Mouse (Mus musculus) testis, adult 2 months (tissue): ENCODE data around the gene Rbx1. TPM values are rescaled to one million over a fixed set of nuclear protein-coding genes. Genes with fewer than 3 reads are reported as not detected.

Source experiments
- H3K27ac ChIP-seq: fragments of 200-500 bp; 2 replicates; pipeline ENCODE4 v1.5.1; 2012; ENCODE audit warnings: low read depth, low read length; ENCODE audit not compliant: control insufficient read depth, insufficient read depth
- H3K27me3 ChIP-seq: fragments of 200-500 bp; 2 replicates; pipeline ENCODE4 v1.6.1; 2012; ENCODE audit warnings: mild to moderate bottlenecking, low read length, moderate library complexity; ENCODE audit not compliant: control insufficient read depth, insufficient read depth
- H3K36me3 ChIP-seq: fragments of 200-500 bp; 2 replicates; pipeline ENCODE4 v1.6.1; 2012; ENCODE audit warnings: mild to moderate bottlenecking, low read length; ENCODE audit not compliant: control insufficient read depth, insufficient read depth
- H3K4me1 ChIP-seq: fragments of 200-500 bp; 2 replicates; pipeline ENCODE4 v1.6.1; 2012; ENCODE audit warnings: low read length; ENCODE audit not compliant: control insufficient read depth, insufficient read depth
- H3K4me3 ChIP-seq: fragments of 200-500 bp; 2 replicates; pipeline ENCODE4 v1.5.1; 2012; ENCODE audit warnings: low read depth, mild to moderate bottlenecking, low read length, moderate library complexity, mixed read lengths; ENCODE audit not compliant: control insufficient read depth
- CTCF ChIP-seq: fragments of 200-500 bp; IDR thresholded peaks from 2 replicates; pipeline ENCODE4 v1.5.1; 2012; ENCODE audit warnings: low read depth, mild to moderate bottlenecking, inconsistent platforms, low read length, moderate library complexity; ENCODE audit not compliant: control insufficient read depth, insufficient read depth, insufficient replicate concordance
- POLR2A ChIP-seq: fragments of 200-500 bp; IDR thresholded peaks from 2 replicates; pipeline ENCODE4 v1.6.1; 2012; ENCODE audit warnings: low read depth, mild to moderate bottlenecking, inconsistent platforms, low read length, moderate library complexity; ENCODE audit not compliant: control insufficient read depth
- polyA plus RNA-seq: library from polyadenylated mRNA; depleted of rRNA; stranded (reverse); fragments of >200 nt; gene quantifications from 2 replicates; pipeline ENCODE4 v1.2.3, GENCODE M21; 2012; rRNA removed

The Rbx1 gene
- polyA plus RNA-seq, 1 experiment = 51.1 TPM

GRCm38 (mm10) chr15:81523901-81524300 lies 57.8 kb downstream of the Rbx1 start:
- Histone ChIP-seq H3K4me3 (peak overlapping the region; percentile 8), H3K27ac (0 out of 2 replicates have a peak overlapping the region, but pooled peaks have one; percentile 2), H3K27me3 (no peaks in the 10 kb centered on the region), H3K36me3 (no peaks in the 10 kb centered on the region), H3K4me1 (peaks cover 15% of the 10 kb centered on the region)
- no peak for TF ChIP-seq POLR2A
- TF ChIP-seq CTCF = no peak

Other genes with a start within 250 kb of the Rbx1 start
- 0.37 and 0.71 TPM in 2 replicates for gene Mchr1, start 230.8 kb upstream of the Rbx1 start, polyA plus RNA-seq
- 10.5 and 11.9 TPM in 2 replicates for gene Slc25a17, start 105.5 kb upstream of the Rbx1 start, polyA plus RNA-seq
- 47.3 and 52.8 TPM in 2 replicates for gene St13, start 66.2 kb upstream of the Rbx1 start, polyA plus RNA-seq
- gene Xpnpep3, start 66.2 kb upstream of the Rbx1 start, polyA plus RNA-seq = 14.6 and 14.9 TPM in 2 replicates
- gene Dnajb7, start 58.0 kb upstream of the Rbx1 start, polyA plus RNA-seq = 62.7 and 75.2 TPM in 2 replicates
- 22.0 and 25.7 TPM in 2 replicates for gene Ep300, start 119.1 kb downstream of the Rbx1 start, polyA plus RNA-seq
- 25.3 and 27.4 TPM in 2 replicates for gene L3mbtl2, start 197.6 kb downstream of the Rbx1 start, polyA plus RNA-seq
- gene Chadl, start 231.0 kb downstream of the Rbx1 start, polyA plus RNA-seq = 3.8 and 4.6 TPM in 2 replicates